In the genomic region with DNA sequence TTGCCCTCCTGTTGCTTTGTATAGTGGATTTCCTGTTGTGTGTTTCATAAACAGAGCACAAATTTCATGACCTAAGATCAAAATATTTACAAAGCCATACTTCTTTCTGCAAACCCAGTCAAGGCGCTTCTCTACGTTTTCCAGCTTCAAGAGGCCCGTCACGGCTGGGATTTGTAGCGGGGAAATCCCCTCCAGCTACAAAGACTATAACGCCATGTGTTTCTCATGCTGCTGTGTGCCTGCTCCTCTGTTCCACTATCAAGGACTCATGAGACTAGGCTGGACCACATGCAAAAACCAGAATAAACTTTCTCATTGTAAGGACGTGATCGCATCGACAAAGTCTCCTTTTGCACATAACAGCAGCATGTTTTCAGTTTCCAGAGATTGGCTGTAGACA, we compare ENCODE assay signal across 15 mouse cellular contexts.
"Had no signal": no experiment of that assay in that cellular context is flagged by ENCODE, and none has a peak within 500 bp of the region (broad histone marks: within the 10 kb centered on the region; RNA-seq: fewer than 3 reads in every experiment).

No protein-coding gene starts in this region.

- H3K27me3 ChIP-seq: kidney, embryonic 15.5 days; liver, embryonic 13.5 days; midbrain, embryonic 13.5 days; neural tube, embryonic 13.5 days had no signal

- H3K4me3 ChIP-seq: kidney, embryonic 15.5 days; limb, embryonic 12.5 days; liver, embryonic 13.5 days; midbrain, embryonic 13.5 days; neural tube, embryonic 13.5 days had no signal

- H3K9me3 ChIP-seq: kidney, embryonic 15.5 days; limb, embryonic 12.5 days; liver, embryonic 13.5 days; midbrain, embryonic 13.5 days; neural tube, embryonic 13.5 days had no signal

- ATAC-seq: midbrain, embryonic 13.5 days had no signal

- DNase-seq: kidney, adult 2 months; kidney, postnatal 25 days; liver; liver, embryonic 13.5 days; lung, adult 18-20 months; lung, postnatal 10 days; retina, postnatal 1 day; right cerebral cortex, postnatal 4 days; spleen, adult 18-20 months; thymus, adult 18-20 months; thymus, postnatal 14 days had no signal

- H3K4me1 ChIP-seq: kidney, embryonic 15.5 days; liver, embryonic 13.5 days had no signal

- H3K27ac ChIP-seq: kidney, embryonic 15.5 days; limb, embryonic 12.5 days; liver, embryonic 13.5 days; midbrain, embryonic 13.5 days had no signal

- H3K36me3 ChIP-seq: kidney, embryonic 15.5 days; limb, embryonic 12.5 days; liver, embryonic 13.5 days; midbrain, embryonic 13.5 days; neural tube, embryonic 13.5 days had no signal
